Mouse (Mus musculus): ENCODE measurements around the gene Gm16223. TPM values are rescaled to one million over a fixed set of nuclear protein-coding genes. Genes with fewer than 3 reads are reported as not detected.

The Gm16223 gene
- not detected in 2 replicates for polyA plus RNA-seq (2015; fragmentation: Nextera tagmentation; extraction: Ambion mirVana)

- Histone ChIP-seq H3K27me3 (ENCODE audit: control insufficient read depth, insufficient read depth, low read length) (no peaks in the 10 kb centered on the region), H3K9ac (ENCODE audit: low read length) (no peak within 1 kb of the TSS), H3K4me1 (ENCODE audit: control insufficient read depth, insufficient read depth, low read length) (no peaks in the 10 kb centered on the region), H3K4me2 (ENCODE audit: low read depth, low read length) (no peak within 1 kb of the TSS), H3K4me3 (replicated peaks; ENCODE audit: low read length) (no peak within 1 kb of the TSS), H3K9me3 (replicated peaks; ENCODE audit: control insufficient read depth, low read length) (no peaks in the 10 kb centered on the region), H3K36me3 (ENCODE audit: control insufficient read depth, insufficient read depth, low read length) (no peaks in the 10 kb centered on the region), H3K27ac (ENCODE audit: low read length) (no peak within 1 kb of the TSS)
- ATAC-seq (ENCODE audit: insufficient read depth, low FRiP score): no peak
- WGBS: 70% methylated on average over 10 of the region's 10 CpGs
Measured at GRCm38 (mm10) chr5:42067476-42068187, at the start of gene Gm16223. Gm16223 (plus strand) TSS chr5:42067960.

GRCm38 (mm10) chr5:42022029-42022428 lies 45.7 kb upstream of the Gm16223 start:
- Histone ChIP-seq H3K4me3 (replicated peaks; ENCODE audit: low read length) (no peak overlapping the region), H3K4me2 (ENCODE audit: low read depth, low read length) (no peak overlapping the region), H3K4me1 (ENCODE audit: control insufficient read depth, insufficient read depth, low read length) (no peaks in the 10 kb centered on the region), H3K9me3 (replicated peaks; ENCODE audit: control insufficient read depth, low read length) (no peaks in the 10 kb centered on the region), H3K9ac (ENCODE audit: low read length) (no peak overlapping the region), H3K36me3 (ENCODE audit: control insufficient read depth, insufficient read depth, low read length) (no peaks in the 10 kb centered on the region), H3K27ac (ENCODE audit: low read length) (no peak overlapping the region), H3K27me3 (ENCODE audit: control insufficient read depth, insufficient read depth, low read length) (no peaks in the 10 kb centered on the region)
- no peak for ATAC-seq (ENCODE audit: insufficient read depth, low FRiP score)
- 67% methylated on average over 3 of the region's 3 CpGs for WGBS

- Histone ChIP-seq H3K9me3 (replicated peaks; ENCODE audit: control insufficient read depth, low read length) (no peaks in the 10 kb centered on the region), H3K4me3 (replicated peaks; ENCODE audit: low read length) (no peak overlapping the region), H3K36me3 (ENCODE audit: control insufficient read depth, insufficient read depth, low read length) (no peaks in the 10 kb centered on the region), H3K9ac (ENCODE audit: low read length) (no peak overlapping the region), H3K4me1 (ENCODE audit: control insufficient read depth, insufficient read depth, low read length) (no peaks in the 10 kb centered on the region), H3K27ac (ENCODE audit: low read length) (no peak overlapping the region), H3K4me2 (ENCODE audit: low read depth, low read length) (no peak overlapping the region), H3K27me3 (ENCODE audit: control insufficient read depth, insufficient read depth, low read length) (no peaks in the 10 kb centered on the region)
- WGBS: 58% methylated on average over 1 of the region's 1 CpGs
- ATAC-seq (ENCODE audit: insufficient read depth, low FRiP score): no peak
Measured at GRCm38 (mm10) chr5:42023521-42023920, 44.2 kb upstream of the Gm16223 start.

- H3K27ac ChIP-seq (ENCODE audit: low read length): no peak overlapping the region
- H3K9me3 ChIP-seq (replicated peaks; ENCODE audit: control insufficient read depth, low read length): no peaks in the 10 kb centered on the region
- no peak for ATAC-seq (ENCODE audit: insufficient read depth, low FRiP score)
- no peak overlapping the region for H3K4me3 ChIP-seq (replicated peaks; ENCODE audit: low read length)
- H3K27me3 ChIP-seq (ENCODE audit: control insufficient read depth, insufficient read depth, low read length): no peaks in the 10 kb centered on the region
- H3K36me3 ChIP-seq (ENCODE audit: control insufficient read depth, insufficient read depth, low read length): no peaks in the 10 kb centered on the region
- H3K9ac ChIP-seq (ENCODE audit: low read length): no peak overlapping the region
- 62% methylated on average over 15 of the region's 15 CpGs for WGBS
- H3K4me2 ChIP-seq (ENCODE audit: low read depth, low read length): no peak overlapping the region
- H3K4me1 ChIP-seq (ENCODE audit: control insufficient read depth, insufficient read depth, low read length): no peaks in the 10 kb centered on the region
Measured at GRCm38 (mm10) chr5:42036388-42037082, 31.2 kb upstream of the Gm16223 start.

- WGBS: 74% methylated on average over 4 of the region's 4 CpGs
- no peaks in the 10 kb centered on the region for H3K9me3 ChIP-seq (replicated peaks; ENCODE audit: control insufficient read depth, low read length)
- no peaks in the 10 kb centered on the region for H3K36me3 ChIP-seq (ENCODE audit: control insufficient read depth, insufficient read depth, low read length)
- H3K4me2 ChIP-seq (ENCODE audit: low read depth, low read length): no peak overlapping the region
- no peak overlapping the region for H3K27ac ChIP-seq (ENCODE audit: low read length)
- H3K9ac ChIP-seq (ENCODE audit: low read length): no peak overlapping the region
- no peak overlapping the region for H3K4me3 ChIP-seq (replicated peaks; ENCODE audit: low read length)
- no peaks in the 10 kb centered on the region for H3K27me3 ChIP-seq (ENCODE audit: control insufficient read depth, insufficient read depth, low read length)
- no peaks in the 10 kb centered on the region for H3K4me1 ChIP-seq (ENCODE audit: control insufficient read depth, insufficient read depth, low read length)
- no peak for ATAC-seq (ENCODE audit: insufficient read depth, low FRiP score)
Measured at GRCm38 (mm10) chr5:42054636-42055035, 13.1 kb upstream of the Gm16223 start.

GRCm38 (mm10) chr5:42055151-42055550 lies 12.6 kb upstream of the Gm16223 start:
- WGBS: 92% methylated on average over 5 of the region's 5 CpGs
- H3K4me2 ChIP-seq (ENCODE audit: low read depth, low read length): no peak overlapping the region
- no peak overlapping the region for H3K27ac ChIP-seq (ENCODE audit: low read length)
- H3K4me3 ChIP-seq (replicated peaks; ENCODE audit: low read length): no peak overlapping the region
- H3K4me1 ChIP-seq (ENCODE audit: control insufficient read depth, insufficient read depth, low read length): no peaks in the 10 kb centered on the region
- no peaks in the 10 kb centered on the region for H3K9me3 ChIP-seq (replicated peaks; ENCODE audit: control insufficient read depth, low read length)
- no peaks in the 10 kb centered on the region for H3K27me3 ChIP-seq (ENCODE audit: control insufficient read depth, insufficient read depth, low read length)
- ATAC-seq (ENCODE audit: insufficient read depth, low FRiP score): no peak
- no peaks in the 10 kb centered on the region for H3K36me3 ChIP-seq (ENCODE audit: control insufficient read depth, insufficient read depth, low read length)
- H3K9ac ChIP-seq (ENCODE audit: low read length): no peak overlapping the region

GRCm38 (mm10) chr5:42065090-42065489 lies 2.7 kb upstream of the Gm16223 start:
- no peak overlapping the region for H3K9ac ChIP-seq (ENCODE audit: low read length)
- no peak overlapping the region for H3K27ac ChIP-seq (ENCODE audit: low read length)
- no peaks in the 10 kb centered on the region for H3K4me1 ChIP-seq (ENCODE audit: control insufficient read depth, insufficient read depth, low read length)
- H3K4me2 ChIP-seq (ENCODE audit: low read depth, low read length): no peak overlapping the region
- H3K9me3 ChIP-seq (replicated peaks; ENCODE audit: control insufficient read depth, low read length): no peaks in the 10 kb centered on the region
- no peak for ATAC-seq (ENCODE audit: insufficient read depth, low FRiP score)
- WGBS: 63% methylated on average over 2 of the region's 2 CpGs
- H3K4me3 ChIP-seq (replicated peaks; ENCODE audit: low read length): no peak overlapping the region
- no peaks in the 10 kb centered on the region for H3K27me3 ChIP-seq (ENCODE audit: control insufficient read depth, insufficient read depth, low read length)
- no peaks in the 10 kb centered on the region for H3K36me3 ChIP-seq (ENCODE audit: control insufficient read depth, insufficient read depth, low read length)

GRCm38 (mm10) chr5:42067075-42067474 lies 685 bp upstream of the Gm16223 start:
- Histone ChIP-seq H3K27ac (ENCODE audit: low read length) (no peak overlapping the region), H3K4me3 (replicated peaks; ENCODE audit: low read length) (no peak overlapping the region), H3K4me1 (ENCODE audit: control insufficient read depth, insufficient read depth, low read length) (no peaks in the 10 kb centered on the region), H3K4me2 (ENCODE audit: low read depth, low read length) (no peak overlapping the region), H3K36me3 (ENCODE audit: control insufficient read depth, insufficient read depth, low read length) (no peaks in the 10 kb centered on the region), H3K9ac (ENCODE audit: low read length) (no peak overlapping the region), H3K27me3 (ENCODE audit: control insufficient read depth, insufficient read depth, low read length) (no peaks in the 10 kb centered on the region), H3K9me3 (replicated peaks; ENCODE audit: control insufficient read depth, low read length) (no peaks in the 10 kb centered on the region)
- no peak for ATAC-seq (ENCODE audit: insufficient read depth, low FRiP score)
- WGBS: 79% methylated on average over 3 of the region's 3 CpGs

GRCm38 (mm10) chr5:42068188-42068579 lies 424 bp downstream of the Gm16223 start:
- Histone ChIP-seq H3K9me3 (replicated peaks; ENCODE audit: control insufficient read depth, low read length) (no peaks in the 10 kb centered on the region), H3K4me1 (ENCODE audit: control insufficient read depth, insufficient read depth, low read length) (no peaks in the 10 kb centered on the region), H3K27me3 (ENCODE audit: control insufficient read depth, insufficient read depth, low read length) (no peaks in the 10 kb centered on the region), H3K36me3 (ENCODE audit: control insufficient read depth, insufficient read depth, low read length) (no peaks in the 10 kb centered on the region), H3K9ac (ENCODE audit: low read length) (no peak overlapping the region), H3K4me3 (replicated peaks; ENCODE audit: low read length) (no peak overlapping the region), H3K27ac (ENCODE audit: low read length) (no peak overlapping the region), H3K4me2 (ENCODE audit: low read depth, low read length) (no peak overlapping the region)
- 59% methylated on average over 1 of the region's 1 CpGs for WGBS
- ATAC-seq (ENCODE audit: insufficient read depth, low FRiP score): no peak
